Mouse (Mus musculus) lung, postnatal 0 days (tissue): ENCODE results near the gene Tap2. TPM values are rescaled to one million over a fixed set of nuclear protein-coding genes. Genes with fewer than 3 reads are reported as not detected.
A peak's percentile ranks its signal among the peaks of the same experiment; 100 is the strongest.

Experiments used
- ATAC-seq: fragments of 200-750 bp; cut with Nextera tagmentation; 2 replicates; pipeline ENCODE4 v1.8.0; 2017; ENCODE audit warnings: moderate library complexity
- DNase-seq: peaks from one replicate; pipeline ENCODE4 v3.0.0-alpha.2; 2016; ENCODE audit warnings: low spot score
- H3K27ac ChIP-seq: fragments of 300-500 bp; sonication (generic); 2 replicates; pipeline ENCODE4 v1.5.1; 2014; ENCODE audit warnings: antibody characterized with exemption, mild to moderate bottlenecking, low read length, mixed read lengths
- H3K27me3 ChIP-seq: fragments of 300-500 bp; sonication (generic); replicated peaks from 2 replicates; pipeline ENCODE4 v1.6.1; 2014; ENCODE audit warnings: low read length, mixed read lengths; ENCODE audit not compliant: insufficient read depth
- H3K36me3 ChIP-seq: fragments of 300-500 bp; sonication (generic); 2 replicates; pipeline ENCODE4 v1.6.1; 2014; ENCODE audit warnings: low read length, mixed read lengths; ENCODE audit not compliant: insufficient read depth
- H3K4me1 ChIP-seq: fragments of 300-500 bp; sonication (generic); 2 replicates; pipeline ENCODE4 v1.6.1; 2014; ENCODE audit warnings: antibody characterized with exemption, low read depth, low read length, mixed read lengths; ENCODE audit not compliant: insufficient read depth
- H3K4me2 ChIP-seq: fragments of 300-500 bp; sonication (generic); replicated peaks from 2 replicates; pipeline ENCODE4 v1.6.1; 2014; ENCODE audit warnings: low read depth, mild to moderate bottlenecking, low read length, moderate library complexity, mixed read lengths
- H3K4me3 ChIP-seq: fragments of 300-500 bp; sonication (generic); 2 replicates; pipeline ENCODE4 v1.5.1; 2014; ENCODE audit warnings: low read depth, low read length
- H3K9ac ChIP-seq: fragments of 300-500 bp; sonication (generic); replicated peaks from 2 replicates; pipeline ENCODE4 v1.6.1; 2014; ENCODE audit warnings: low read depth, mild to moderate bottlenecking
- H3K9me3 ChIP-seq: fragments of 300-500 bp; sonication (generic); 2 replicates; pipeline ENCODE4 v1.6.1; 2016; ENCODE audit warnings: low read length, mixed read lengths
- CTCF ChIP-seq: IDR thresholded peaks from 2 replicates; pipeline ENCODE4 v1.5.1; 2016; ENCODE audit warnings: antibody characterized with exemption, mild to moderate bottlenecking
- EP300 ChIP-seq: IDR thresholded peaks from 2 replicates; pipeline ENCODE4 v1.6.1; 2016; ENCODE audit warnings: antibody characterized with exemption, mild to moderate bottlenecking, control low read depth
- WGBS: fragments of 180-500 bp; shearing (Covaris S2); extraction: QIAGEN DNeasy Blood & Tissue Kit; methylation state at CpG from one replicate; pipeline ENCODE4 v1.1.7; 2014; 5-methylcytosine and 5-hydroxymethylcytosine counted together
- polyA plus RNA-seq: library from polyadenylated mRNA; unstranded; fragments of >200 nt; fragmentation: Nextera tagmentation; extraction: Ambion mirVana; gene quantifications from 2 replicates; pipeline ENCODE4 v1.2.1, GENCODE M21; 2015

Tap2 gene
- polyA plus RNA-seq, 1 experiment from 2014 or later, result 23.9 TPM

GRCm38 (mm10) chr17:34261502-34261901 is 58.2 kb downstream of the Tap2 start:
- H3K9ac ChIP-seq, result no peak overlapping the region
- no peak overlapping the region for H3K4me3 ChIP-seq
- H3K4me2 ChIP-seq, result no peak overlapping the region
- WGBS, result 22% methylated on average over 4 of the region's 4 CpGs
- H3K9me3 ChIP-seq, result no peaks in the 10 kb centered on the region
- DNase-seq, result peak; percentile 86
- no peak overlapping the region for H3K27ac ChIP-seq
- peak; percentile 56 for ATAC-seq
- H3K4me1 ChIP-seq, result peaks cover 6% of the 10 kb centered on the region
- TF ChIP-seq EP300 (no peak), CTCF (no peak)
- peaks cover 21% of the 10 kb centered on the region for H3K27me3 ChIP-seq
- H3K36me3 ChIP-seq, result no peaks in the 10 kb centered on the region

GRCm38 (mm10) chr17:34263068-34263467 is 59.7 kb downstream of the Tap2 start:
- Histone ChIP-seq H3K36me3 (no peaks in the 10 kb centered on the region), H3K9ac (no peak overlapping the region), H3K9me3 (no peaks in the 10 kb centered on the region), H3K27me3 (peaks cover 21% of the 10 kb centered on the region), H3K4me2 (peak overlapping the region; percentile 62), H3K27ac (no peak overlapping the region), H3K4me3 (peak overlapping the region; percentile 38), H3K4me1 (peaks cover 6% of the 10 kb centered on the region)
- WGBS, result 3% methylated on average over 8 of the region's 8 CpGs
- TF ChIP-seq EP300 (no peak), CTCF (no peak)
- ATAC-seq (peak; percentile 88), DNase-seq (peak; percentile 86)

GRCm38 (mm10) chr17:34263811-34264371 is 60.6 kb downstream of the Tap2 start:
- no peaks in the 10 kb centered on the region for H3K36me3 ChIP-seq
- H3K4me3 ChIP-seq, result peak overlapping the region; percentile 45; the same call in 1 of the 2 replicates
- TF ChIP-seq EP300, result no peak
- TF ChIP-seq CTCF, result peak; percentile 27
- no peak for DNase-seq
- no peak overlapping the region for H3K27ac ChIP-seq
- H3K9me3 ChIP-seq, result no peaks in the 10 kb centered on the region
- peaks cover 6% of the 10 kb centered on the region for H3K4me1 ChIP-seq
- WGBS, result 6% methylated on average over 14 of the region's 14 CpGs
- H3K9ac ChIP-seq, result no peak overlapping the region
- peaks cover 21% of the 10 kb centered on the region for H3K27me3 ChIP-seq
- H3K4me2 ChIP-seq, result peak overlapping the region; percentile 78
- ATAC-seq, result no peak

GRCm38 (mm10) chr17:34264452-34265351 is 61.4 kb downstream of the Tap2 start:
- no peak for TF ChIP-seq CTCF
- no peak for TF ChIP-seq EP300
- H3K4me3 ChIP-seq, result peak overlapping the region; percentile 45
- no peaks in the 10 kb centered on the region for H3K36me3 ChIP-seq
- H3K27ac ChIP-seq, result no peak overlapping the region
- WGBS, result 2% methylated on average over 78 of the region's 93 CpGs
- no peaks in the 10 kb centered on the region for H3K9me3 ChIP-seq
- DNase-seq (no peak), ATAC-seq (peak; percentile 11; the same call in 1 of the 2 replicates)
- H3K4me2 ChIP-seq, result peak overlapping the region; percentile 78
- peaks cover 6% of the 10 kb centered on the region for H3K4me1 ChIP-seq
- H3K27me3 ChIP-seq, result peaks cover 21% of the 10 kb centered on the region
- H3K9ac ChIP-seq, result no peak overlapping the region

Other genes starting within 250 kb of the Tap2 start
- gene Vps52, start 247.7 kb upstream of the Tap2 start, polyA plus RNA-seq, result 28.5 and 31.1 TPM in 2 replicates
- 1,282 and 1,435 TPM in 2 replicates for gene Rps18, start 247.5 kb upstream of the Tap2 start, polyA plus RNA-seq
- 213 and 222 TPM in 2 replicates for gene H2-K1, start 203.2 kb upstream of the Tap2 start, polyA plus RNA-seq
- gene Ring1, start 178.8 kb upstream of the Tap2 start, polyA plus RNA-seq, result 18.8 and 19.1 TPM in 2 replicates
- gene H2-Ke6, start 175.5 kb upstream of the Tap2 start, polyA plus RNA-seq, result 57.9 and 59.8 TPM in 2 replicates
- gene Slc39a7, start 171.8 kb upstream of the Tap2 start, polyA plus RNA-seq, result 130 and 131 TPM in 2 replicates
- gene Rxrb, start 171.7 kb upstream of the Tap2 start, polyA plus RNA-seq, result 35.0 and 35.7 TPM in 2 replicates
- 0.25 and 0.44 TPM in 2 replicates for gene Col11a2, start 164.1 kb upstream of the Tap2 start, polyA plus RNA-seq
- gene H2-Oa, start 111.2 kb upstream of the Tap2 start, polyA plus RNA-seq, result 0.48 and 1.1 TPM in 2 replicates
- gene H2-DMa, start 84.0 kb upstream of the Tap2 start, polyA plus RNA-seq, result 20.7 and 23.9 TPM in 2 replicates
- gene Brd2, start 80.9 kb upstream of the Tap2 start, polyA plus RNA-seq, result 80.2 and 80.3 TPM in 2 replicates
- gene H2-DMb2, start 60.2 kb upstream of the Tap2 start, polyA plus RNA-seq, result 1.8 and 2.2 TPM in 2 replicates
- gene H2-DMb1, start 50.5 kb upstream of the Tap2 start, polyA plus RNA-seq, result 6.9 and 7.2 TPM in 2 replicates
- gene Tap1, start 16.0 kb upstream of the Tap2 start, polyA plus RNA-seq, result 11.6 and 12.6 TPM in 2 replicates
- gene Psmb9, start 15.8 kb upstream of the Tap2 start, polyA plus RNA-seq, result 16.4 and 17.1 TPM in 2 replicates
- gene Psmb8, start 5.8 kb upstream of the Tap2 start, polyA plus RNA-seq, result 54.9 and 58.6 TPM in 2 replicates
- gene H2-Ob, start 35.4 kb downstream of the Tap2 start, polyA plus RNA-seq, result 0.43 and 1.2 TPM in 2 replicates
- 17.8 and 19.2 TPM in 2 replicates for gene H2-Ab1, start 54.2 kb downstream of the Tap2 start, polyA plus RNA-seq
- gene H2-Aa, start 84.3 kb downstream of the Tap2 start, polyA plus RNA-seq, result 15.8 and 20.6 TPM in 2 replicates
- gene H2-Eb1, start 102.3 kb downstream of the Tap2 start, polyA plus RNA-seq, result 11.9 and 12.6 TPM in 2 replicates
- not detected in 2 replicates for gene H2-Eb2, start 122.1 kb downstream of the Tap2 start, polyA plus RNA-seq
- 0.07 TPM in 1 of 2 replicates, not detected in the other for gene Btnl2, start 151.3 kb downstream of the Tap2 start, polyA plus RNA-seq
- not detected in 2 replicates for gene Btnl1, start 173.6 kb downstream of the Tap2 start, polyA plus RNA-seq
- gene BC051142, start 195.3 kb downstream of the Tap2 start, polyA plus RNA-seq, result 0.24 and 0.74 TPM in 2 replicates